Mouse (Mus musculus) midbrain, postnatal 0 days (tissue): ENCODE measurements around the gene Col23a1. TPM values are rescaled to one million over a fixed set of nuclear protein-coding genes. Genes with fewer than 3 reads are reported as not detected.
"Not testable (repeated sequence)": the region's sequence is repeated elsewhere in the genome, so short reads cannot be mapped to it uniquely, and the experiment has no call there.

Experiments
- ATAC-seq: fragments of 200-750 bp; cut with Nextera tagmentation; 2 replicates; pipeline ENCODE4 v1.8.0; 2017; ENCODE audit warnings: moderate number of reproducible peaks, mild to moderate bottlenecking, moderate TSS enrichment, moderate library complexity; ENCODE audit not compliant: low FRiP score
- DNase-seq: peaks from one replicate; pipeline ENCODE4 v3.0.0-alpha.2; 2015; ENCODE audit warnings: low spot score
- H3K27ac ChIP-seq: fragments of 300-500 bp; sonication (generic); 2 replicates; pipeline ENCODE4 v1.5.1; 2014; ENCODE audit warnings: low read depth, mild to moderate bottlenecking, low read length, mixed read lengths
- H3K27me3 ChIP-seq: fragments of 300-500 bp; sonication (generic); 2 replicates; pipeline ENCODE4 v1.6.1; 2014; ENCODE audit warnings: low read length, control low read depth, mixed read lengths; ENCODE audit not compliant: insufficient read depth
- H3K36me3 ChIP-seq: fragments of 300-500 bp; sonication (generic); 2 replicates; pipeline ENCODE4 v1.6.1; 2014; ENCODE audit warnings: low read length, control low read depth, mixed read lengths; ENCODE audit not compliant: insufficient read depth
- H3K4me1 ChIP-seq: fragments of 300-500 bp; sonication (generic); 2 replicates; pipeline ENCODE4 v1.6.1; 2014; ENCODE audit warnings: mild to moderate bottlenecking, control low read depth, antibody characterized with exemption, low read length, mixed read lengths; ENCODE audit not compliant: insufficient read depth
- H3K4me2 ChIP-seq: fragments of 300-500 bp; sonication (generic); 2 replicates; pipeline ENCODE4 v1.6.1; 2014; ENCODE audit warnings: low read depth, mild to moderate bottlenecking, low read length, mixed read lengths; ENCODE audit not compliant: poor library complexity, severe bottlenecking
- H3K4me3 ChIP-seq: fragments of 300-500 bp; sonication (generic); 2 replicates; pipeline ENCODE4 v1.5.1; 2014; ENCODE audit warnings: low read depth, mild to moderate bottlenecking, low read length, moderate library complexity
- H3K9ac ChIP-seq: fragments of 300-500 bp; sonication (generic); replicated peaks from 2 replicates; pipeline ENCODE4 v1.6.1; 2014; ENCODE audit warnings: mild to moderate bottlenecking, low read length, moderate library complexity, mixed read lengths; ENCODE audit not compliant: poor library complexity, severe bottlenecking
- H3K9me3 ChIP-seq: fragments of 300-500 bp; sonication (generic); 2 replicates; pipeline ENCODE4 v1.6.1; 2016; ENCODE audit warnings: low read length, control low read depth
- CTCF ChIP-seq: IDR thresholded peaks from 2 replicates; pipeline ENCODE4 v1.5.1; 2016; ENCODE audit warnings: antibody characterized with exemption, mild to moderate bottlenecking
- WGBS: fragments of 180-500 bp; shearing (Covaris S2); extraction: QIAGEN DNeasy Blood & Tissue Kit; methylation state at CpG from one replicate; pipeline ENCODE4 v1.1.7; 2014; 5-methylcytosine and 5-hydroxymethylcytosine counted together
- polyA plus RNA-seq: library from polyadenylated mRNA; unstranded; fragments of >200 nt; fragmentation: Nextera tagmentation; extraction: Ambion mirVana; gene quantifications from 2 replicates; pipeline ENCODE4 v1.2.1, GENCODE M21; 2015
- total RNA-seq: library from RNA; depleted of rRNA; stranded (reverse); fragments of >200 nt; gene quantifications from 2 replicates; pipeline ENCODE4 v1.2.3, GENCODE M21; 2014

Gene Col23a1
- total and polyA plus RNA-seq, 2 experiments from 2014 or later: 4.5 to 13.5 TPM

DNA sequence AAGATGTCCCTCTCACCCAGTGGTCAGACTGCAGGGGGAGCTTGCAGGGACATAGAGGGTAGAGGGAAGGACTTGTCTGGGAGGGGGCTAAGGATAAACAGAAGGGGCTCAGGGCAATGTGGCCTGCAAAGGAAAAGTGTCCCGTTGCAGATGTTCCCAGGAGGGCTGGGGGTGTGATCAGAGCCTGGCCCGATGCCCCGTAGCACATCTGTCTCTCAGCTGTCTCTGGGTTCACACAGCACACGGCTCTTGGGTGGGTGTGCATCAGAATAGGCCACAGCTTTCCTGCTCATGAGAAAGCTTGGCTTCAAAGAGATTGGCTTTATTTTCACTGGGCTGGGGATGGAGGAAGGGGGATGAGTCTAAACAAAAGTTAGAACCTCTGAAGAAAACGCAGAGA lies 62.1 kb downstream of the Col23a1 start:
- DNase-seq: no peak
- no peaks in the 10 kb centered on the region for H3K36me3 ChIP-seq
- H3K27ac ChIP-seq: no peak overlapping the region
- no peak for TF ChIP-seq CTCF
- no peak for ATAC-seq
- H3K4me2 ChIP-seq: no peak overlapping the region
- no peak overlapping the region for H3K9ac ChIP-seq
- H3K27me3 ChIP-seq: no peaks in the 10 kb centered on the region
- WGBS: 65% methylated on average over 5 of the region's 5 CpGs
- no peak overlapping the region for H3K4me3 ChIP-seq
- no peaks in the 10 kb centered on the region for H3K9me3 ChIP-seq
- H3K4me1 ChIP-seq: no peaks in the 10 kb centered on the region

DNA sequence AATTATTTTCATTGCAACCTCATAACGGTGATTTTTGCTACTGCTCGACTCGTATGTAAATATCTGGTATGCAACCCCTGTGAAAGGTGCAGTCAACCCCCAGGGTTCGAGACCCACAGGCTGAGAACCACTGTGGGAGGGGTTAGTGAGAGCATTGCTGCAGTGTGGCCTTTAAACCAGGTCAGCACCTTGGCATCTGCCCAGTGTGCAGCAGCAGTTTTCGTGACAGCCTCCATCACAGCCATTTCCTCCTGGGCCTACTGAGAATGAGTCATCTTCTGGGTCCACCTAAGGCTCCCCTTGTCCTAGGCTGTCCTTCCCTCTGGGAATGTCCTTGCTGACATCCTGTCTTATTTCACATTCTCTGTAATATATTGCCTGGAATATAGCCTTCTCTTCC lies 64.0 kb downstream of the Col23a1 start:
- no peak for TF ChIP-seq CTCF
- Histone ChIP-seq H3K27me3 (no peaks in the 10 kb centered on the region), H3K4me3 (no peak overlapping the region), H3K9ac (no peak overlapping the region), H3K4me1 (no peaks in the 10 kb centered on the region), H3K4me2 (no peak overlapping the region), H3K27ac (no peak overlapping the region), H3K36me3 (no peaks in the 10 kb centered on the region), H3K9me3 (no peaks in the 10 kb centered on the region)
- DNase-seq (no peak), ATAC-seq (no peak)
- 80% methylated on average over 5 of the region's 5 CpGs for WGBS

DNA sequence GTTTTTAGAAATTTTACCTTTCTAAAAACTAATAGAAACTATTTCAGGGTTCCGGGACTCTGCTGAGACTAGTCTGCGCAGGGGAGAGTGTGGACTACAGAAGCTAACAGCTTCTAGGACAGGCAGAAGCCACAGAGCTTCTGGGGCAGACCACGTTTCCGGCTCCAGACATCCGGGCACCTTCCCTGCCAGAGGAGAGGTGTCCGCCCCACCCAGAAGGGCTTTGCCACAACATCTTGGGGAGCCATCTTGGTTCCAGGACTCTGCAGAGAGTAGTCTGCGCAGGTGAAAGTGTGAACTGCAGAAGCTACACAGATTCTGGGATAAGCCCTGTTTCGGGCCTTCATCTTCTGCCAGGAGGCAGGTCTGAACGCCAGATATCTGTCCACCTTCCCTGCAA lies 69.3 kb downstream of the Col23a1 start:
- not testable (repeated sequence) for H3K4me3 ChIP-seq, H3K9ac ChIP-seq, H3K4me1 ChIP-seq, H3K36me3 ChIP-seq, H3K4me2 ChIP-seq, H3K27me3 ChIP-seq, H3K27ac ChIP-seq, DNase-seq, ATAC-seq, H3K9me3 ChIP-seq
- WGBS: 92% methylated on average over 9 of the region's 9 CpGs

DNA sequence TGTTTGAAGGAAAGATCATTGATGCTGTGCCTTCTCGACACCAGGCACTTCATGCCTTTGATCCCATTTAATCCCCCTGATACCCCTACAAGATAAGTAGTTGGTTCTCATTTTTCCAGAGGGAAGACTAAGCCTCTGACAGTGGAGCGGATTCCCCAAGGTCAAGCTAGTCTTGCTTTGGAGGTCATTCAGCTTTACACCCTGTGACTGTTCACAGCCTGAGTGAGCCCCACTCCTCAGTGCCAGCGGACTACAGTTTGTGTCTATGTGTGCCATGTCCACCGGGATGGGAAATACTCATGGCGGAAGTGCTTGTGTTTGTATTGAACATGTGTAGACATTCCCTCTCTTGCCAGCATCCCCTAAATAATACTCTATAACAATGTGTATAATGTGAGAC lies 74.6 kb downstream of the Col23a1 start:
- Histone ChIP-seq H3K9ac (no peak overlapping the region), H3K4me1 (no peaks in the 10 kb centered on the region), H3K36me3 (no peaks in the 10 kb centered on the region), H3K27ac (no peak overlapping the region), H3K9me3 (no peaks in the 10 kb centered on the region), H3K4me2 (no peak overlapping the region), H3K4me3 (no peak overlapping the region), H3K27me3 (no peaks in the 10 kb centered on the region)
- TF ChIP-seq CTCF: no peak
- ATAC-seq: no peak
- DNase-seq: no peak
- 84% methylated on average over 5 of the region's 5 CpGs for WGBS

DNA sequence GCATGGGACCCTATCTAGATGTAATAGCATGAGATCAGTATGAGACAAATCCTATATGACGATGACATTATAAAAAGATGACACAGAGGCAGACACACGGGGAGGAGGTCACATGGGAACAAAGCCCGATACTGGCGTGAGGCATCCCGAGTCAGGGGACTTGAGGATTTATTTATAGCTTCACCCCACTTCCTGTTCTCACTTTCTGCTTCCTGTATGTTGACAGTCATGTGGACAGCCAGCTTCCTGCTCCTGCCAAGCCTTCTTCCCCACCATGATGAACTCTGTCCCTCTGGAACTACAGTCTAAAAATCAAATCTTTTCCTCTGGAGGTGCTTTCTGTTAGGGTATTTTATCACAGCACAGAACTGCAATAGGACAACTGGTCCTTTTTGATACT lies 77.6 kb downstream of the Col23a1 start:
- H3K27ac ChIP-seq: no peak overlapping the region
- no peak for DNase-seq
- WGBS: 87% methylated on average over 5 of the region's 5 CpGs
- H3K9ac ChIP-seq: no peak overlapping the region
- TF ChIP-seq CTCF: no peak
- no peaks in the 10 kb centered on the region for H3K27me3 ChIP-seq
- no peaks in the 10 kb centered on the region for H3K36me3 ChIP-seq
- no peak overlapping the region for H3K4me2 ChIP-seq
- no peak for ATAC-seq
- H3K4me3 ChIP-seq: no peak overlapping the region
- no peaks in the 10 kb centered on the region for H3K4me1 ChIP-seq
- H3K9me3 ChIP-seq: no peaks in the 10 kb centered on the region

DNA sequence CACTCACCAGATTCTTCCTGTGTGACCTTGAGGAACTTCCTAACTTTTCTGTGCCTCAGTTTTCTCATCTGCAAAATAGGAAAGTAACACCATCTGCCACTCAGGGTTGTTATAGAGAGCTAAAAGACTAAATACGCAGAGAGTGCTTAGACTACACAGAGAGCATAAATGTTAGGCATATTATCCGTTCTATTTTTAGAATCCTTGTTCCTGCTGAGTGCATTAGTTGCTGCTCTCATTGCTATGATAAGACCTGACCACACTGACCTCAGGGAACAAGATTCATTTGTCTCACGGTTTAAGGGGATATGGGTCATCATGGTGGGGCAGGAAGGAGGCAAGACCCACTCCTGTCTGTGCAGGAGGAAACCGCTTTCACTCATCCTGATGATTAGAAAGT lies 80.6 kb downstream of the Col23a1 start:
- DNase-seq (no peak), ATAC-seq (no peak)
- H3K4me2 ChIP-seq: no peak overlapping the region
- no peak overlapping the region for H3K27ac ChIP-seq
- no peaks in the 10 kb centered on the region for H3K9me3 ChIP-seq
- H3K4me1 ChIP-seq: no peaks in the 10 kb centered on the region
- H3K4me3 ChIP-seq: no peak overlapping the region
- H3K9ac ChIP-seq: no peak overlapping the region
- no peak for TF ChIP-seq CTCF
- H3K36me3 ChIP-seq: no peaks in the 10 kb centered on the region
- 58% methylated on average over 4 of the region's 4 CpGs for WGBS
- no peaks in the 10 kb centered on the region for H3K27me3 ChIP-seq

DNA sequence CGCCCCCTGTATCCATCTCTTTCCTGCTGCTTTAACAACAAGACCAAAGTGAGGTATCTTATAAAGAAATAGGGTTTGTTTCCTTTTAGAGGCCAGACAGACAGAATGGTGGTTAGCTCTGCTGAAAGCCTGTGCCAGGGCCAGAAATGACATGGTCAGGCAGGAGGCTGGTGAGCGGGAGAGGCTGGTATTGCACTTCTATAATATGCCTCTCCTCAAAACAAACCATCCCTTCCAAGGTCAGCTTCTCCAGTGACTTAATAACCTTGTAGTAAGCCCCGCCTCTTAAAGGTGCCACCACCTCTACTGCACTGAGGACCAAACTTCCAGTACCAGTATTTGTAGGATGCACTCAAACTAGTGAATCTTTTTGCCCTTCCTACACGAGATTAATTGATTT lies 81.6 kb downstream of the Col23a1 start:
- DNase-seq: no peak
- H3K27me3 ChIP-seq: no peaks in the 10 kb centered on the region
- no peak for TF ChIP-seq CTCF
- H3K4me2 ChIP-seq: no peak overlapping the region
- no peak overlapping the region for H3K4me3 ChIP-seq
- 76% methylated on average over 4 of the region's 4 CpGs for WGBS
- no peaks in the 10 kb centered on the region for H3K4me1 ChIP-seq
- H3K27ac ChIP-seq: no peak overlapping the region
- H3K9me3 ChIP-seq: no peaks in the 10 kb centered on the region
- no peaks in the 10 kb centered on the region for H3K36me3 ChIP-seq
- H3K9ac ChIP-seq: no peak overlapping the region
- ATAC-seq: no peak
